20 mouse cellular contexts compared by ENCODE assay signal in genomic region chr17:69487116-69487515, GRCm38 (mm10). TPM values are rescaled to one million over a fixed set of nuclear protein-coding genes. Genes with fewer than 3 reads are reported as not detected.
"Had no signal": no experiment of that assay in that cellular context is flagged by ENCODE, and none has a peak within 500 bp of the region (broad histone marks: within the 10 kb centered on the region; RNA-seq: fewer than 3 reads in every experiment).

No protein-coding gene starts in this region.

- H3K9me3 ChIP-seq: midbrain, embryonic 13.5 days; neural tube, embryonic 12.5 days; stomach, embryonic 15.5 days had no signal

- H3K4me2 ChIP-seq: midbrain, embryonic 11.5 days; midbrain, embryonic 13.5 days; midbrain, embryonic 15.5 days; neural tube, embryonic 12.5 days; stomach, embryonic 15.5 days had no signal

- H3K4me1 ChIP-seq: megakaryocyte, embryonic 14.5 days; midbrain, embryonic 13.5 days; midbrain, embryonic 15.5 days; neural tube, embryonic 12.5 days; stomach, embryonic 15.5 days had no signal

- H3K4me3 ChIP-seq: megakaryocyte, embryonic 14.5 days; midbrain, embryonic 13.5 days; midbrain, embryonic 15.5 days; neural tube, embryonic 12.5 days; stomach, embryonic 15.5 days had no signal

- H3K36me3 ChIP-seq: midbrain, embryonic 13.5 days; midbrain, embryonic 15.5 days; neural tube, embryonic 12.5 days; stomach, embryonic 15.5 days had no signal

- H3K27ac ChIP-seq: macrophage; midbrain, embryonic 13.5 days; midbrain, embryonic 15.5 days; neural tube, embryonic 12.5 days; stomach, embryonic 15.5 days; stomach, postnatal 0 days had no signal

- H3K9ac ChIP-seq: liver, postnatal 0 days; midbrain, embryonic 13.5 days; midbrain, embryonic 15.5 days; neural tube, embryonic 12.5 days; stomach, embryonic 15.5 days had no signal

- H3K27me3 ChIP-seq: megakaryocyte, embryonic 14.5 days; midbrain, embryonic 13.5 days; midbrain, embryonic 15.5 days; neural tube, embryonic 12.5 days; stomach, embryonic 15.5 days had no signal

- ATAC-seq: liver, postnatal 0 days; midbrain, embryonic 13.5 days; midbrain, embryonic 15.5 days had no signal

- DNase-seq: liver, postnatal 0 days; lung, adult 2 months; lung, postnatal 10 days; right cerebral cortex, postnatal 14 days; thymus, adult 2 months; thymus, postnatal 25 days; thymus, postnatal 4 days had no signal

RNA-seq across cellular contexts. Expression of gene Akain1, which starts 48.0 kb away (rescaled TPM):
- total RNA-seq: monocyte, adult 5-6 weeks had no signal
- polyA plus RNA-seq: liver, postnatal 0 days; lung, adult 2 months; lung, embryonic 16.5 days; macrophage; spleen, adult 2 months; stomach, embryonic 15.5 days; testis, adult 2 months; urinary bladder, adult 2 months had no signal
